Mouse (Mus musculus): ENCODE data around the gene Fn1. TPM values are rescaled to one million over a fixed set of nuclear protein-coding genes. Genes with fewer than 3 reads are reported as not detected.

The Fn1 gene
- polyA plus RNA-seq, 1 experiment from 2014 or later, result 125 TPM

DNA sequence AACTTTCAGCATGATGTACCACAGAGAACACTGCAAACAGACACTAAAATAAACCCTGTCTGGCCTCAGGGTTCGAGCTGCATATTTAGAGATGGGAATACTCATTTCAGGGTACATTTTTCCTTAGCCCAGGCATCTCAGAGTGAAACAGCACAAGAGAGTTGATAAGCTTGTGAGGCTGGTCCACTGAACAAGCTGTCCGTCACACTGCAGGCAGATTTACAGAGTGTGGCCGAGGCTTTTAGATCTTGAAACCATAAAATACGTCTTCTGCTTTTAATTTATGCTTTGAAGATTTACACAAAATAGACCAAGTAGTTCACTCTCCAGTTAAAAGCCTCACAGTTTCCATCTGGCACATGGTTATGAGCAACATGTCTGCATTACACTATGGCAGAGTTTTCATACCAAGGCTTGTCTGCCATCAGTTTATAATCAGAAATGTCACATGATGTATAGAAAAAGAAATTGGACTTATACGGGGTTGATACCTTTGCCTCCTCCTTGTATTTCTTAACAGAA lies 29.3 kb upstream of the Fn1 start:
- DNase-seq (ENCODE audit: low spot score) (no peak), ATAC-seq (replicated peaks; ENCODE audit: insufficient number of reproducible peaks, low FRiP score, low TSS enrichment, low read depth) (no peak)
- no peak overlapping the region for H3K9ac ChIP-seq (replicated peaks; ENCODE audit: low read length)
- H3K27ac ChIP-seq (replicated peaks; ENCODE audit: low read depth, low read length), result 0 out of 2 replicates have a peak overlapping the region, but pooled peaks have one; percentile 11
- H3K9me3 ChIP-seq (replicated peaks; ENCODE audit: control insufficient read depth, low read length), result no peaks in the 10 kb centered on the region
- H3K27me3 ChIP-seq (ENCODE audit: control insufficient read depth, insufficient read depth, low read length), result no peaks in the 10 kb centered on the region
- H3K4me3 ChIP-seq (ENCODE audit: low read depth, low read length), result no peak overlapping the region
- no peak overlapping the region for H3K4me2 ChIP-seq (ENCODE audit: low read depth, low read length)
- 58% methylated on average over 5 of the region's 5 CpGs for WGBS
- no peaks in the 10 kb centered on the region for H3K36me3 ChIP-seq (replicated peaks; ENCODE audit: control insufficient read depth, insufficient read depth, low read depth, low read length)
- H3K4me1 ChIP-seq (ENCODE audit: control insufficient read depth, insufficient read depth, low read length), result no peaks in the 10 kb centered on the region

- Histone ChIP-seq H3K27ac (replicated peaks; ENCODE audit: low read depth, low read length) (no peak overlapping the region), H3K36me3 (replicated peaks; ENCODE audit: control insufficient read depth, insufficient read depth, low read depth, low read length) (no peaks in the 10 kb centered on the region), H3K4me3 (ENCODE audit: low read depth, low read length) (no peak overlapping the region), H3K4me1 (ENCODE audit: control insufficient read depth, insufficient read depth, low read length) (no peaks in the 10 kb centered on the region), H3K9me3 (replicated peaks; ENCODE audit: control insufficient read depth, low read length) (no peaks in the 10 kb centered on the region), H3K4me2 (ENCODE audit: low read depth, low read length) (no peak overlapping the region), H3K9ac (replicated peaks; ENCODE audit: low read length) (no peak overlapping the region), H3K27me3 (ENCODE audit: control insufficient read depth, insufficient read depth, low read length) (no peaks in the 10 kb centered on the region)
- 19% methylated on average over 2 of the region's 2 CpGs for WGBS
- ATAC-seq (replicated peaks; ENCODE audit: insufficient number of reproducible peaks, low FRiP score, low TSS enrichment, low read depth), result no peak
- DNase-seq (ENCODE audit: low spot score), result no peak
These were observed 28.3 kb upstream of the Fn1 start for GRCm38 (mm10) chr1:71681306-71681705.

DNA sequence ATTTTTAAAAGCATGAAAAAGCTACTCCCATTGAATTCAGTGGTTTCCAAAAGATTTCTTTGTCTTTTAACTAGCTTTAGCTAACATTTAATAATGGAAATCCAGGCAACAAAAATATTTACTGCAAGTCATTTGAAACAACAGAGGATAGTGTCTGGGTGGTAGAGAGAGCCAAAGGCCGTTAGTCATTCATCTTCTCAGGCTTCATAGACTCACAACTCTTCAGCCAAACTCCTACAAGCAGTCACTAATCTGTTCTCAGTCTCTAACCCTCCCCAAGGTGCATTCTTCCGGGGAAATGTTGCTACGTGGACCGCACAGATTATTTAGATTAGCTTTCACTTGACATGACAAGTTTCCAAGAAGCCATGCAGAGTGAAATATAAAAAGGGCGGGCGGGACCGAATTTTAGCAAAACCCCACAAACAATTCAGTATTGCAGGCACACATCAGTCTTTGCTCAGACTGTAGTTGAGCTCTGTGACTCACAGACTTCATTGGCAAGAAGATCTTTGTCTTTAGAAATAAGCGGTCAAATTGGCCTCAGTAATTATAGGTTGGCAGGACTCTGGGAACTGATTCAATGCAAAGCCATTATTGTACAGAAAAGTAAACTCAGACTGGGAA lies 27.2 kb upstream of the Fn1 start:
- 76% methylated on average over 8 of the region's 8 CpGs for WGBS
- no peaks in the 10 kb centered on the region for H3K36me3 ChIP-seq (replicated peaks; ENCODE audit: control insufficient read depth, insufficient read depth, low read depth, low read length)
- no peaks in the 10 kb centered on the region for H3K9me3 ChIP-seq (replicated peaks; ENCODE audit: control insufficient read depth, low read length)
- H3K9ac ChIP-seq (replicated peaks; ENCODE audit: low read length), result no peak overlapping the region
- no peak for ATAC-seq (replicated peaks; ENCODE audit: insufficient number of reproducible peaks, low FRiP score, low TSS enrichment, low read depth)
- no peak overlapping the region for H3K4me3 ChIP-seq (ENCODE audit: low read depth, low read length)
- DNase-seq (ENCODE audit: low spot score), result no peak
- H3K4me2 ChIP-seq (ENCODE audit: low read depth, low read length), result no peak overlapping the region
- no peaks in the 10 kb centered on the region for H3K4me1 ChIP-seq (ENCODE audit: control insufficient read depth, insufficient read depth, low read length)
- H3K27me3 ChIP-seq (ENCODE audit: control insufficient read depth, insufficient read depth, low read length), result no peaks in the 10 kb centered on the region
- no peak overlapping the region for H3K27ac ChIP-seq (replicated peaks; ENCODE audit: low read depth, low read length)

DNA sequence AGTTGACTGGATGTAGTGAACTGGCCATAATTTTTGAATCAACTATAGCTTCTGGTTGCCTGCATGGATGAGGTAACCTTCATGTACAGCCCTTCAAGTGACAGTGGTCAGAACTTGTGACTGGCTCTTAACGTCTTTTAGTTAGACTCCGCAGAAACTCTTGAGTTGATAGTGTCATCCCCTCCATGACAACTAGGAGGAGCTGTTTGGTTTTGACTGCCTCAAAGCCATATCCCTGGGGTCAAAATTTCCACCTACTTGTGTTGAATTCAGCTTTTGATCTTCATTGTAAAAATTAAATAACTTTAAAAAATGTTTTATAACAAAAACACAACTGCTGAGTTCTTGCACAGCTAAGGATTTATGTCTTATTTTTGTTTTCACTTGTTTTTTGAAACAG lies 22.4 kb upstream of the Fn1 start:
- Histone ChIP-seq H3K27me3 (ENCODE audit: control insufficient read depth, insufficient read depth, low read length) (no peaks in the 10 kb centered on the region), H3K4me1 (ENCODE audit: control insufficient read depth, insufficient read depth, low read length) (no peaks in the 10 kb centered on the region), H3K27ac (replicated peaks; ENCODE audit: low read depth, low read length) (no peak overlapping the region), H3K9me3 (replicated peaks; ENCODE audit: control insufficient read depth, low read length) (no peaks in the 10 kb centered on the region), H3K4me2 (ENCODE audit: low read depth, low read length) (no peak overlapping the region), H3K4me3 (ENCODE audit: low read depth, low read length) (no peak overlapping the region), H3K9ac (replicated peaks; ENCODE audit: low read length) (no peak overlapping the region), H3K36me3 (replicated peaks; ENCODE audit: control insufficient read depth, insufficient read depth, low read depth, low read length) (no peaks in the 10 kb centered on the region)
- DNase-seq (ENCODE audit: low spot score) (no peak), ATAC-seq (replicated peaks; ENCODE audit: insufficient number of reproducible peaks, low FRiP score, low TSS enrichment, low read depth) (no peak)
- WGBS, result 65% methylated on average over 2 of the region's 2 CpGs

- ATAC-seq (replicated peaks; ENCODE audit: insufficient number of reproducible peaks, low FRiP score, low TSS enrichment, low read depth), result no peak
- Histone ChIP-seq H3K9ac (replicated peaks; ENCODE audit: low read length) (no peak overlapping the region), H3K27ac (replicated peaks; ENCODE audit: low read depth, low read length) (no peak overlapping the region), H3K9me3 (replicated peaks; ENCODE audit: control insufficient read depth, low read length) (no peaks in the 10 kb centered on the region), H3K27me3 (ENCODE audit: control insufficient read depth, insufficient read depth, low read length) (no peaks in the 10 kb centered on the region), H3K4me1 (ENCODE audit: control insufficient read depth, insufficient read depth, low read length) (no peaks in the 10 kb centered on the region), H3K4me3 (ENCODE audit: low read depth, low read length) (no peak overlapping the region), H3K4me2 (ENCODE audit: low read depth, low read length) (no peak overlapping the region), H3K36me3 (replicated peaks; ENCODE audit: control insufficient read depth, insufficient read depth, low read depth, low read length) (no peaks in the 10 kb centered on the region)
- 84% methylated on average over 4 of the region's 4 CpGs for WGBS
- DNase-seq (ENCODE audit: low spot score), result no peak
These were observed 21.3 kb upstream of the Fn1 start for GRCm38 (mm10) chr1:71674274-71674673.

GRCm38 (mm10) chr1:71673398-71673910 lies 20.5 kb upstream of the Fn1 start:
- WGBS, result 0% methylated on average over 3 of the region's 3 CpGs
- H3K4me2 ChIP-seq (ENCODE audit: low read depth, low read length), result no peak overlapping the region
- H3K27ac ChIP-seq (replicated peaks; ENCODE audit: low read depth, low read length), result no peak overlapping the region
- ATAC-seq (replicated peaks; ENCODE audit: insufficient number of reproducible peaks, low FRiP score, low TSS enrichment, low read depth), result peak; percentile 87
- no peak overlapping the region for H3K4me3 ChIP-seq (ENCODE audit: low read depth, low read length)
- no peaks in the 10 kb centered on the region for H3K9me3 ChIP-seq (replicated peaks; ENCODE audit: control insufficient read depth, low read length)
- H3K4me1 ChIP-seq (ENCODE audit: control insufficient read depth, insufficient read depth, low read length), result no peaks in the 10 kb centered on the region
- DNase-seq (ENCODE audit: low spot score), result peak; percentile 36
- H3K36me3 ChIP-seq (replicated peaks; ENCODE audit: control insufficient read depth, insufficient read depth, low read depth, low read length), result no peaks in the 10 kb centered on the region
- H3K9ac ChIP-seq (replicated peaks; ENCODE audit: low read length), result no peak overlapping the region
- H3K27me3 ChIP-seq (ENCODE audit: control insufficient read depth, insufficient read depth, low read length), result no peaks in the 10 kb centered on the region

GRCm38 (mm10) chr1:71672346-71672745 lies 19.3 kb upstream of the Fn1 start:
- Histone ChIP-seq H3K9ac (replicated peaks; ENCODE audit: low read length) (no peak overlapping the region), H3K4me1 (ENCODE audit: control insufficient read depth, insufficient read depth, low read length) (no peaks in the 10 kb centered on the region), H3K4me2 (ENCODE audit: low read depth, low read length) (no peak overlapping the region), H3K9me3 (replicated peaks; ENCODE audit: control insufficient read depth, low read length) (no peaks in the 10 kb centered on the region), H3K4me3 (ENCODE audit: low read depth, low read length) (no peak overlapping the region), H3K27ac (replicated peaks; ENCODE audit: low read depth, low read length) (no peak overlapping the region), H3K36me3 (replicated peaks; ENCODE audit: control insufficient read depth, insufficient read depth, low read depth, low read length) (no peaks in the 10 kb centered on the region), H3K27me3 (ENCODE audit: control insufficient read depth, insufficient read depth, low read length) (no peaks in the 10 kb centered on the region)
- ATAC-seq (replicated peaks; ENCODE audit: insufficient number of reproducible peaks, low FRiP score, low TSS enrichment, low read depth), result no peak
- no peak for DNase-seq (ENCODE audit: low spot score)
- WGBS, result 81% methylated on average over 3 of the region's 3 CpGs

- no peaks in the 10 kb centered on the region for H3K4me1 ChIP-seq (ENCODE audit: control insufficient read depth, insufficient read depth, low read length)
- H3K27ac ChIP-seq (replicated peaks; ENCODE audit: low read depth, low read length), result no peak overlapping the region
- DNase-seq (ENCODE audit: low spot score) (no peak), ATAC-seq (replicated peaks; ENCODE audit: insufficient number of reproducible peaks, low FRiP score, low TSS enrichment, low read depth) (no peak)
- H3K36me3 ChIP-seq (replicated peaks; ENCODE audit: control insufficient read depth, insufficient read depth, low read depth, low read length), result no peaks in the 10 kb centered on the region
- WGBS, result 95% methylated on average over 6 of the region's 6 CpGs
- H3K27me3 ChIP-seq (ENCODE audit: control insufficient read depth, insufficient read depth, low read length), result no peaks in the 10 kb centered on the region
- H3K4me2 ChIP-seq (ENCODE audit: low read depth, low read length), result no peak overlapping the region
- H3K9me3 ChIP-seq (replicated peaks; ENCODE audit: control insufficient read depth, low read length), result no peaks in the 10 kb centered on the region
- no peak overlapping the region for H3K9ac ChIP-seq (replicated peaks; ENCODE audit: low read length)
- H3K4me3 ChIP-seq (ENCODE audit: low read depth, low read length), result no peak overlapping the region
These were observed 10.2 kb upstream of the Fn1 start for GRCm38 (mm10) chr1:71663242-71663641.

Data from embryonic facial prominence, embryonic 11.5 days (tissue).